Mouse (Mus musculus) liver, embryonic 14.5 days (tissue): ENCODE results near the gene Iqschfp.

Source experiments
- CTCF ChIP-seq: IDR thresholded peaks from 2 replicates; pipeline ENCODE4 v1.5.1; 2016; ENCODE audit warnings: antibody characterized with exemption, low read depth, control low read depth
- EP300 ChIP-seq: IDR thresholded peaks from 2 replicates; pipeline ENCODE4 v1.6.1; 2016; ENCODE audit warnings: antibody characterized with exemption, low read depth

GRCm38 (mm10) chr3:68388023-68388422 is 496.0 kb downstream of the Iqschfp start:
- TF ChIP-seq CTCF, result no peak
- TF ChIP-seq EP300, result no peak
